Mouse (Mus musculus) liver, embryonic 14.5 days (tissue): Measurements from ENCODE around the gene Ttll3.

Experiments used
- CTCF ChIP-seq: IDR thresholded peaks from 2 replicates; pipeline ENCODE4 v1.5.1; 2016; ENCODE audit warnings: antibody characterized with exemption, low read depth, control low read depth
- EP300 ChIP-seq: IDR thresholded peaks from 2 replicates; pipeline ENCODE4 v1.6.1; 2016; ENCODE audit warnings: antibody characterized with exemption, low read depth

DNA sequence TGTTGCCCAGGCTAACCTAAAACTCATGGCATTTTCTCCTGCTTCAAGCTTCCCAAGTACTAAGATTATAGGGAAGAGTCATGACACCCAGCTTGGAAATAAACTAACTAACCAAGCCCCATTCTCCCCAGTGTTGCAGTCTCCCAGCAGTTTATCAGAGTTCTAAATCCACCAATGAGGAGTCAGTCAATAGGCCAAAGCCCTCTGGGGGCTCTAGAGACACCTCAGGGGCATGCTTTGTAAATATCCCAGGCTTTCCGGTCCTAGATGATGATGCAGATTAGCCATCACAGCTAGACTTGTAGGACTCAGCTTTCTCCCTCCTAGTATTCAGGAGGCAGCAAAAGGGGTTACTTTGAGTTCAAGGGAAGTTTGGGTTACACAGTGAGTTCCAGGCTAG, 20.9 kb downstream of the Ttll3 start:
- TF ChIP-seq CTCF (no peak), EP300 (no peak)
